Mouse (Mus musculus): Measurements from ENCODE around the gene Tesk2.

The Tesk2 gene

DNA sequence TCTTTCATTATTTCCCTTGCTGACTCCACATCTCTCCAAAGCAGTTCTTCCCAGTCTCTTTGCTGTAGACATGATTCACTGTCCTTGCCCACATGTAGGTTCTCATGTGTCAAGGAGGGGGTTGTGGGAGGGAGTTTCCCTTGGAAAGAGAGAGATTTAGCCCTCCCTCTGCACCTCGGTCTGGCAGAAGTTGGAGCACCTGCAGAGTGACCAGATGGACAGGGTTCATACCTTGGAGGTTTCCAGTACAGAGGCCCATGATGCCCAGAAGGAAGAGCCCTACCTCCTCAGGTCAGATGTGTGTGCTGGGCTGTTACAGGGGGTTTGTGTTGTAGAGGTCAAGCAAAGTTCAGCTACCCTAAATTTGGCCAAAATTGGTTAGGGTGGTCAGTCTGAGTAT is 8.2 kb upstream of the Tesk2 start:
- DNase-seq (ENCODE audit: low read depth, low spot score): no peak

DNA sequence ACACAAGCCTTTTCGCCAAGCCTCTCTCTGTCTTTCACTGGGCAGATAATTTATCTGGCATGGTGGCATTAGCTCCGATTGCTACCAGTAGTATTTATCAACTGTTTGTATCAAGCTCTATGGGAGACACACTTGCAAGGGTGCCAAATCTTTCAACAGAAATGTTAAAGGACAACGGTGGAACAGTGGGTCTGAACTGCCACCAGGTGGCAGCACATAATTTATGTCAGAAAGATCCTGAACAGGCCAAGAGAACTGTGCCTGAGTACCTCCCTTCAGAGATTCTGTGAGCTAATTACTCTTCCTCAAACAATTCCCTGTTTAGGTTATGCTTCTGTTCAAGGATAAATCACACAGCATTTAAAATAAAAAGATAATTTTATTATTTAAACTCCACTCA is 1.4 kb upstream of the Tesk2 start:
- peak; percentile 76 for DNase-seq (ENCODE audit: low read depth, low spot score)

GRCm38 (mm10) chr4:116721098-116721628 is 415 bp downstream of the Tesk2 start:
- no peak for DNase-seq (ENCODE audit: low read depth, low spot score)

- DNase-seq (ENCODE audit: low read depth, low spot score): no peak
Observed at GRCm38 (mm10) chr4:116722230-116722629, 1.5 kb downstream of the Tesk2 start.

GRCm38 (mm10) chr4:116725444-116725843 is 4.7 kb downstream of the Tesk2 start:
- DNase-seq (ENCODE audit: low read depth, low spot score): no peak

DNA sequence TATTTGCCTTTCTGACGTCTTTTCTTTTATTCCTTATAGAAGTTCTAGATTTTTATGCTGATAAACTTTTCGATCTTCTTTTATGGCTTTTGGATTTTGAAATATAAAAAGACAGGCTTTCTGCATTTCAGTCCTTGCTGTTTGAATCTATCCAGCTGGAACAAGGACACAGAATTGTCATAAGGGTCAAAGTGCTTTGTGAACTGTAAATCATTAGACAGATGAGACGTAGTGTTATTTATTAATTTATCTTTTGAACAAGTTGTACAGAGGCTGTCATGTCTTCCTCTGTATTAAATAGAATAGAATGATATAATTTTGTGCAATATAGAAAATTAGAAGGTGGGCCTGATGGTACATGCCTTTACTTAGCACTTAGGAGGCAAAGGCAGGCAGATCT is 6.7 kb downstream of the Tesk2 start:
- no peak for DNase-seq (ENCODE audit: low read depth, low spot score)

DNA sequence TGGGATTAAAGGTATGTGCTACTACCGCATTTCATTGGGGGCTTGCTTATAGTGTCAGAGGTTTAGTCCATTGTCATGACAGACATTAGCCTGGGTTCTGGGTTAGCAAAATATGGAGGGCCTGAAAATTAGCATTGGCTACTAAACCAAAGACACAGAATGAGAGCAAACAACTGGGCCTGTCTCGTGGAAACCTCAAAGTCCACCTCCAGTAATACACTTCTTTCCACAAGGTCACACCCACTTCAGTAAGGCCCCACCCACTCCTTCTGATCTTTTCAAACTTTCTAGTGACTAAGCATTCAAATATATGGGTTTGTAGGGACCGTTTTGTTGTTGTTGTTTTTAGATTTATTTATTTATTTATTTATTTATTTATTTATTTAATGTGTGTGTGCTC is 8.8 kb downstream of the Tesk2 start:
- DNase-seq (ENCODE audit: low read depth, low spot score): no peak

GRCm38 (mm10) chr4:116731077-116731476 is 10.3 kb downstream of the Tesk2 start:
- DNase-seq (ENCODE audit: low read depth, low spot score): no peak

- DNase-seq (ENCODE audit: low read depth, low spot score): no peak
Observed at GRCm38 (mm10) chr4:116732355-116732754, 11.6 kb downstream of the Tesk2 start.

GRCm38 (mm10) chr4:116734996-116735395 is 14.2 kb downstream of the Tesk2 start:
- DNase-seq (ENCODE audit: low read depth, low spot score): no peak

DNA sequence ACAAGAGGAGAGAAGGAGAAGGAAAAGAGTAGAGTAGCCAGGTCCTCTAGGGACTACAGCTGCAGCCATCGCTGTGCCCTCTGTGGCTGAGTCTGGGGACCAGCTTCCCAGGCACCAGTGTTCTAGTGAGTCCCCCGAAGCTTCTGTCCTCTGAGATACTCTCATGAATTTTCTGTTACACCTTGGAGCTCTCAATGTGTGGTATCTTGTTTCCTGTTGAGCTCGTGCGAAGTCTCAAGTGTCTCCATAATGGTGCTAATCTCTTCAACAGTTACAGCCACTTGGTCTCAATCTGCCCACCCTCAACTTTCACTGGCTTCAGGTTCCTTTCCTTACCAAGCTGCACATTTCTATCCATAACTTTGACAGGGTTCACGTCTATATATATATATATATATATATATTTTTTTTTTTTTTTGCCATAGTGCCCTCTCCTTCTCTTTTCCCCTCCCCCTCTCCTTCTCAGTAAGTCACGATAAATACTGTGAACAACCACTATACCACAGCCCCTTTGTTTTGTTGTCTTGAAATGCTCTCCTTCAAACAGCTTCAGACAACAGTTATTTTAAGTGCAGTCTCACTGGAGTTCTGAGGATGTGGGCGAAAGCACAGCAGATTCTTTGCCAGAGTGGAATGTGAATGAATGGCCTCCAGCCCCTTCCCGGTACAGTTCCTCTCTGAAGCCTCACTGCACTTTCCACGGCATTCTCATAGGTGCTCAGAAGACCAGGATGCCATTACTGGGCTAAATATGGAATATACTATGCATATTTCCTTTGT is 18.4 kb downstream of the Tesk2 start:
- no peak for DNase-seq (ENCODE audit: low read depth, low spot score)

- no peak for DNase-seq (ENCODE audit: low read depth, low spot score)
Observed at GRCm38 (mm10) chr4:116749750-116750149, 29.0 kb downstream of the Tesk2 start.

DNA sequence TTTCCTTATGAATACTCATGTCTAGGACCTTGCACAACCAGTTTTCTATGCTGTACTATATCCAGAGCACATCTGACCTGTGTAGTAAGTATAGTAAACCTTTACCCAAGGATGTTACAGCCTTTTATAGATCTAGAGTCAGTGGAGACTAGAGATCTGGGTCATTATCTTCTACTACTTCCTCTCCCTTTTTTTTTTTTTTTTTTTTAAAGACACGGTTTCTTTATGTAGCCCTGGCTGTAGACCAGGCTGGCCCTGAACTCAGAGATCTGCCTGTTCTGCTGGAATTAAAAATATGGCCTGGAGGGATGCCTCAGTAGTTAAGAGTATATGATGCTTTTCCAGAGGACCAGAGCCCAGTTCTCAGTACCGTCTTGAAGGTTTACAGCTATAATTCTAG is 41.2 kb downstream of the Tesk2 start:
- no peak for DNase-seq (ENCODE audit: low read depth, low spot score)

DNA sequence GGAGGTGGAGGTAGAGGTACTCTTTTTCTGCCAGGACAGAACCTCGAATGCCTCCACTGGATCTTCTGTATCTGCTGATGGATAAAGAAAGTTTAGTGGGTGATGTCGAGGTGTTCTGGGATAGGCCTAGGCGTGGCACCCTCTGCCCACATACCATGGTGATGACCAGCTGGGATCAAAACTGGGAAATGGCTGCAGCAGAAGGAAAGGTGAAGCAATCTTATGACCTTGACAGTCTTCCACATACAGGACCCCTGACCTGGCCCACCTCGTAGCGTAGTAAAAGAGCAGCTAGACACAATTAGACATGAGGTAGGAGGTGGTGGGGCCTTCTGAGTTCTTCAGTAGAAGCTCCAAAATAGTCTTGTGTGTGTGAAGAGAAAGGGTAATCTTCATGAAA is 43.3 kb downstream of the Tesk2 start:
- no peak for DNase-seq (ENCODE audit: low read depth, low spot score)

GRCm38 (mm10) chr4:116768510-116768909 is 47.8 kb downstream of the Tesk2 start:
- no peak for DNase-seq (ENCODE audit: low read depth, low spot score)

- no peak for DNase-seq (ENCODE audit: low read depth, low spot score)
Observed at GRCm38 (mm10) chr4:116769060-116769459, 48.3 kb downstream of the Tesk2 start.

GRCm38 (mm10) chr4:116776391-116776790 is 55.6 kb downstream of the Tesk2 start:
- no peak for DNase-seq (ENCODE audit: low read depth, low spot score)

DNA sequence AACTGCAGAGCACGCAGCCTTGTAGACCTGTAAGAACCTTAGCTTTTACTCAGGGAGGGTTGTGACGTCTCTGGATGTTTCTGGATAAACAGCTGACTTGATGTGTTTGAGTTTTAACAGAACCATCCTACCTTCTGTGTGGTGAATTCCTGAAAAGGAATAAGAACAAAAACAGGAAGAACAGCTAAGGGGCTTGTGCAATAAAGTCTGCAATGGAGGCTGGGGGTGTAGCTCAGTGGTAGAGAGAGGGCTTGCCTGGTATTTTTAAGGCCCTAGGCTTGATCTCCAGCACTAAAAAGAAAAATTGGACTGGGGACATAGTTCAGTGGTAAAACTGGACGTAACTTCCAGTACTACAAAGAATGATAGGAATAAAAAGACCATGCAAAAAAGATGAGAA is 56.3 kb downstream of the Tesk2 start:
- DNase-seq (ENCODE audit: low read depth, low spot score): no peak

DNA sequence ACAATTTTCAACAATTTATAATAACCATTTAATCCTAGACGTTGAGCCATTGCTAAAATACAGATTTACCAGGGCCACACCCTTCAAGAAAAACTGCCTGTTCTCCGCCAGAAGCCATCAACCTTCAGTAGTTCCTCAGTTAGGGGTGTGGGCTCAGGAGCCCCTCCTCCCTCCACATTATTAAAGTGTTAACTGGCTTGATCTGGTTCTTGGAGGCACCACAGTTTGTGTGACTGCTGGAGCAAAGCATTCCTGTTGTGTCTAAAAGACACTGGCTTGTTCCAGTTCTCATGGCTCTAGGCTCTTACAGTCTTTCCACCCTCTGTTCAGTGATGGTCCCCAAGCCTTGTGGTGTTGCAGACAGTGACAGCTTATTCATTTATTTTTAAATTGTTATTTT is 59.8 kb downstream of the Tesk2 start:
- DNase-seq (ENCODE audit: low read depth, low spot score): no peak

DNA sequence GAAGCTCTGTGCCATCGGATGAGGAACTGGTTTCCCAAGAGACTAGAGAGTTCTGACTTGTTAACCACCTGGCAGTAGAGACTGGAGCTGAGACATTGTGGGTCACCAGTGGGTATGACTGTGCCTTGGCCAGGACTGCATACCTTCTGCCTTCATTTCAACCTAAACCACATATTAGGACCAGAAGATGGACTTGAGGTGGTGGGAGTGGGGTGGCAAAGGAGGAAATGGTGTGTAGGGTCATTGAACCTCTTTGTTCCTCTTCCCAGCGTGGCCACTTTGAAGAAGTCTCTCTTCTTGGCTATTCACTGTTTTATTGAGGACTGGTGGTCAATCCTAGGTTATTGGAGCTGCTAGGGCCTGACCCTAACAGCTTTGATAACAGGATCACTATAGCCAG is 60.6 kb downstream of the Tesk2 start:
- DNase-seq (ENCODE audit: low read depth, low spot score): no peak

DNA sequence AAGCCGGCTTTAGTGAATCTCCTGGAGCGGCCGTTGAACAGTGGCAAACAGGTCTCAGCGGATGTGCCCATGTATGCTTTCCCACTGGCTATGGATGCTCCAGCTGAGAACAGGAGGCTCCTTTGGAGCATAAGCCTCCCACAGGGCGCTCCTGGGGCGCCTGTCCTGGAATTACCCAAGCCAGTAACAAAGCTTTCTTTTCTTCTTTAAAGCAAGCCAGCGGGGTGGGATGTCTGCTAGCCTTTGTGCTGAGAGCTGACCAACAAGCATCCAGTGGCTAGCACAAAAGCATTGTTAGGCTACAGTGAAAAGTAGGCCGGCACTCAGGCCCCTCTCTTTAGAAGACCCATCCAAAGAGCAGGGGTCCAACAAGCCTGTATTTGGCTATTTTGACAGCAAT is 61.4 kb downstream of the Tesk2 start:
- DNase-seq (ENCODE audit: low read depth, low spot score): peak; percentile 39

GRCm38 (mm10) chr4:116786587-116786986 is 65.8 kb downstream of the Tesk2 start:
- DNase-seq (ENCODE audit: low read depth, low spot score): no peak

DNA sequence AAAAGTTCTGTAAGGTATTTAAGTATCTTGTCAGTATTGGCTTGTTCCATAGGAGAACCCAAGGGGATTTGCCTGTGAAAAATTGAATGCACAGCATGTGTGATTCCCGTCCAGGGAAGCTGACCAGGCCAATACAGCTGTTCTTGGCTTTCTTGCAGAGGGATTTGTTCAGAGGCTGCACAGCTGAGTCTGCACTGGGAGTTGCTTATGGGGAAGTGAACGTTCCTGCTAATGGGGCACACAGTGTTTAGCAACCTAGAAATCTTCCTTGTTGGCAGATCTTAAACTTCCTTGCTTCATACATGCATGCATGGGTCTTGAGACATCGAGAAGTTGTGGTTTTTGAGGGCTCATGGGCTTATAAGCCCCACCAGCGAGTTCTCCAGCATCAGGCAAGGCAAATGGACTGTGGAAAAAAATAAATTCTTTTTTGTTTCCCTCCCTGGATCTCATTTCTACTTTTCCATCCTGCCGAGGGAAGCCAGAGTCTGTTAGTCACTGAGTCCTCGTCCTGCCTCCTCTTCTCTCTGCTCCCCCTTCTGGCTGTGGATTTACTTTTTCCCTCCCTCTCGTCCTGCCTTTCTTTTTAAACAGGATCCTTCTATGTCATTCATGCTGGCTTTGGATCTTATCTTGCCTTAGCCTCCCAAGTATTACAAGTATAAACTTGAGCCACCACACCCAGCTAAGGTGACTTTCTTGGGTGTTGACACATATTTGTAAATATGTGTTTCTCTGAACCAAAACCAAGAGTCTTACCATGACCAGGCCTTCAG is 67.4 kb downstream of the Tesk2 start:
- DNase-seq (ENCODE audit: low read depth, low spot score): no peak

Measured in telencephalon, adult 2 months (tissue).